Mouse (Mus musculus): ENCODE measurements at regions not wholly inside any gene's neighbourhood (a gene's known extent, or its start where the extent isn't known, plus 50 kb on each side); places are given as distances from the start of the nearest gene placed in this dataset.

- no peaks in the 10 kb centered on the region for H3K27me3 ChIP-seq (ENCODE audit: control insufficient read depth, insufficient read depth, low read length)
These were observed 150.2 kb downstream of the Cartpt start for GRCm38 (mm10) chr13:99750729-99751128.

GRCm38 (mm10) chr13:99749342-99749741 lies 151.5 kb downstream of the Cartpt start:
- DNase-seq (ENCODE audit: low spot score) (no peak), ATAC-seq (ENCODE audit: low FRiP score, low read depth) (no peak)
- H3K4me1 ChIP-seq (ENCODE audit: control insufficient read depth, insufficient read depth, low read length), result peaks cover 6% of the 10 kb centered on the region
- no peak overlapping the region for H3K4me2 ChIP-seq (replicated peaks; ENCODE audit: low read depth, low read length, severe bottlenecking)
- no peaks in the 10 kb centered on the region for H3K27me3 ChIP-seq (ENCODE audit: control insufficient read depth, insufficient read depth, low read length)
- TF ChIP-seq POLR2A (IDR thresholded peaks at IDR 0.05; ENCODE audit: borderline replicate concordance, extremely low read depth, insufficient read depth, insufficient read length), result no peak
- WGBS, result 67% methylated on average over 6 of the region's 6 CpGs
- H3K4me3 ChIP-seq (replicated peaks; ENCODE audit: low read length), result no peak overlapping the region
- H3K27ac ChIP-seq (replicated peaks; ENCODE audit: low read depth, low read length), result no peak overlapping the region
- no peaks in the 10 kb centered on the region for H3K9me3 ChIP-seq (ENCODE audit: control insufficient read depth, low read length)
- H3K36me3 ChIP-seq (ENCODE audit: control insufficient read depth, insufficient read depth, low read length), result no peaks in the 10 kb centered on the region
- no peak overlapping the region for H3K9ac ChIP-seq (ENCODE audit: low read depth, low read length, severe bottlenecking)

More at GRCm38 (mm10) chr13:99750729-99751128, 150.2 kb downstream of the Cartpt start:
- H3K4me2 ChIP-seq (replicated peaks; ENCODE audit: low read depth, low read length, severe bottlenecking), result no peak overlapping the region
- H3K4me1 ChIP-seq (ENCODE audit: control insufficient read depth, insufficient read depth, low read length), result no peaks in the 10 kb centered on the region
- no peak overlapping the region for H3K4me3 ChIP-seq (replicated peaks; ENCODE audit: low read length)
- ATAC-seq (ENCODE audit: low FRiP score, low read depth), result no peak
- 68% methylated on average over 8 of the region's 8 CpGs for WGBS
- no peak overlapping the region for H3K27ac ChIP-seq (replicated peaks; ENCODE audit: low read depth, low read length)
- H3K36me3 ChIP-seq (ENCODE audit: control insufficient read depth, insufficient read depth, low read length), result no peaks in the 10 kb centered on the region
- H3K9ac ChIP-seq (ENCODE audit: low read depth, low read length, severe bottlenecking), result no peak overlapping the region
- no peak for DNase-seq (ENCODE audit: low spot score)
- TF ChIP-seq POLR2A (IDR thresholded peaks at IDR 0.05; ENCODE audit: borderline replicate concordance, extremely low read depth, insufficient read depth, insufficient read length), result no peak
- H3K9me3 ChIP-seq (ENCODE audit: control insufficient read depth, low read length), result no peaks in the 10 kb centered on the region

- 84% methylated on average over 9 of the region's 9 CpGs for WGBS
- Histone ChIP-seq H3K4me2 (replicated peaks; ENCODE audit: low read depth, low read length, severe bottlenecking) (no peak overlapping the region), H3K4me3 (replicated peaks; ENCODE audit: low read length) (no peak overlapping the region), H3K27me3 (ENCODE audit: control insufficient read depth, insufficient read depth, low read length) (no peaks in the 10 kb centered on the region), H3K4me1 (ENCODE audit: control insufficient read depth, insufficient read depth, low read length) (peaks cover 11% of the 10 kb centered on the region), H3K36me3 (ENCODE audit: control insufficient read depth, insufficient read depth, low read length) (no peaks in the 10 kb centered on the region), H3K9me3 (ENCODE audit: control insufficient read depth, low read length) (no peaks in the 10 kb centered on the region), H3K9ac (ENCODE audit: low read depth, low read length, severe bottlenecking) (no peak overlapping the region), H3K27ac (replicated peaks; ENCODE audit: low read depth, low read length) (no peak overlapping the region)
- no peak for ATAC-seq (ENCODE audit: low FRiP score, low read depth)
- TF ChIP-seq POLR2A (IDR thresholded peaks at IDR 0.05; ENCODE audit: borderline replicate concordance, extremely low read depth, insufficient read depth, insufficient read length), result no peak
- DNase-seq (ENCODE audit: low spot score), result no peak
These were observed 152.8 kb downstream of the Cartpt start for GRCm38 (mm10) chr13:99748128-99748527.

- Histone ChIP-seq H3K4me3 (replicated peaks; ENCODE audit: low read length) (no peak overlapping the region), H3K9ac (ENCODE audit: low read depth, low read length, severe bottlenecking) (no peak overlapping the region), H3K9me3 (ENCODE audit: control insufficient read depth, low read length) (no peaks in the 10 kb centered on the region), H3K36me3 (ENCODE audit: control insufficient read depth, insufficient read depth, low read length) (no peaks in the 10 kb centered on the region), H3K27me3 (ENCODE audit: control insufficient read depth, insufficient read depth, low read length) (no peaks in the 10 kb centered on the region), H3K4me1 (ENCODE audit: control insufficient read depth, insufficient read depth, low read length) (peaks cover 11% of the 10 kb centered on the region), H3K27ac (replicated peaks; ENCODE audit: low read depth, low read length) (no peak overlapping the region), H3K4me2 (replicated peaks; ENCODE audit: low read depth, low read length, severe bottlenecking) (no peak overlapping the region)
- DNase-seq (ENCODE audit: low spot score), result no peak
- ATAC-seq (ENCODE audit: low FRiP score, low read depth), result no peak
- TF ChIP-seq POLR2A (IDR thresholded peaks at IDR 0.05; ENCODE audit: borderline replicate concordance, extremely low read depth, insufficient read depth, insufficient read length), result no peak
- WGBS, result 77% methylated on average over 6 of the region's 6 CpGs
These were observed 155.4 kb downstream of the Cartpt start for GRCm38 (mm10) chr13:99745526-99745925.

GRCm38 (mm10) chr13:99744790-99745120 lies 156.1 kb downstream of the Cartpt start:
- Histone ChIP-seq H3K9ac (ENCODE audit: low read depth, low read length, severe bottlenecking) (no peak overlapping the region), H3K36me3 (ENCODE audit: control insufficient read depth, insufficient read depth, low read length) (no peaks in the 10 kb centered on the region), H3K4me1 (ENCODE audit: control insufficient read depth, insufficient read depth, low read length) (peaks cover 11% of the 10 kb centered on the region), H3K27me3 (ENCODE audit: control insufficient read depth, insufficient read depth, low read length) (no peaks in the 10 kb centered on the region), H3K27ac (replicated peaks; ENCODE audit: low read depth, low read length) (no peak overlapping the region), H3K9me3 (ENCODE audit: control insufficient read depth, low read length) (no peaks in the 10 kb centered on the region), H3K4me2 (replicated peaks; ENCODE audit: low read depth, low read length, severe bottlenecking) (no peak overlapping the region), H3K4me3 (replicated peaks; ENCODE audit: low read length) (no peak overlapping the region)
- DNase-seq (ENCODE audit: low spot score) (no peak), ATAC-seq (ENCODE audit: low FRiP score, low read depth) (no peak)
- no peak for TF ChIP-seq POLR2A (IDR thresholded peaks at IDR 0.05; ENCODE audit: borderline replicate concordance, extremely low read depth, insufficient read depth, insufficient read length)
- 68% methylated on average over 7 of the region's 7 CpGs for WGBS

Data from limb, embryonic 14.5 days (tissue).